Mouse (Mus musculus): ENCODE results near the gene Sspn. TPM values are rescaled to one million over a fixed set of nuclear protein-coding genes. Genes with fewer than 3 reads are reported as not detected.
A peak's percentile ranks its signal among the peaks of the same experiment; 100 is the strongest.

Gene Sspn
- polyA plus RNA-seq, 1 experiment from 2014 or later: 15.8 TPM

- peaks cover 21% of the 10 kb centered on the region for H3K4me1 ChIP-seq
Measured at GRCm38 (mm10) chr6:145958070-145958469, 26.6 kb downstream of the Sspn start.

GRCm38 (mm10) chr6:145961047-145961446 is 29.6 kb downstream of the Sspn start:
- Histone ChIP-seq H3K9me3 (replicated peaks) (no peaks in the 10 kb centered on the region), H3K36me3 (no peaks in the 10 kb centered on the region), H3K4me1 (peaks cover 14% of the 10 kb centered on the region), H3K27me3 (no peaks in the 10 kb centered on the region), H3K4me2 (replicated peaks) (no peak overlapping the region), H3K27ac (replicated peaks) (no peak overlapping the region), H3K4me3 (replicated peaks) (no peak overlapping the region), H3K9ac (no peak overlapping the region)
- no peak for ATAC-seq (ENCODE audit: insufficient number of reproducible peaks, low FRiP score, low TSS enrichment, low read depth)
- 56% methylated on average over 8 of the region's 8 CpGs for WGBS

More at GRCm38 (mm10) chr6:145958070-145958469, 26.6 kb downstream of the Sspn start:
- ATAC-seq (ENCODE audit: insufficient number of reproducible peaks, low FRiP score, low TSS enrichment, low read depth): peak; percentile 61; the same call in 1 of the 2 replicates
- Histone ChIP-seq H3K9me3 (replicated peaks) (no peaks in the 10 kb centered on the region), H3K27ac (replicated peaks) (no peak overlapping the region), H3K4me2 (replicated peaks) (no peak overlapping the region), H3K4me3 (replicated peaks) (no peak overlapping the region), H3K9ac (no peak overlapping the region), H3K36me3 (no peaks in the 10 kb centered on the region), H3K27me3 (no peaks in the 10 kb centered on the region)
- WGBS: 15% methylated on average over 5 of the region's 5 CpGs

DNA sequence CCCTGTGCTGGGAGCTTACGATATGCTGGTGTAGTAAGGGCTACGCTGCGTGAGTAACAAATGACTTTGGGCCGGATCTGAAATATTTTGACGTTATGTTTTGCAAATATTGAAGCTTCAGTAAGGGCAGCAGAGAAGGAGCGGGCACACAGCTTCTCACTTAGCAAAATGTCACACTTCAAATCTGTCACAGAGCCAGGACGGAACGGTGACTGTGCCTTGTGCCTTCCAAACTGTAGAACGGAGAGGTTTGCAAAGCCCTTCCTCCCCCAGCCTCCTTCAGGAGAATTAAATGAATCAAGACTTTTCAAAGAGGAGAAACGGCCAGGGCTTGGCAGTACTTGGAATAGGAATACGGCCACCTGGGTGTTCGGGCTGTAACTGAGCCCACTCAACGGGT is 32.5 kb downstream of the Sspn start:
- Histone ChIP-seq H3K9ac (no peak overlapping the region), H3K4me1 (peaks cover 14% of the 10 kb centered on the region; the same call in 1 of the 2 replicates), H3K4me2 (replicated peaks) (no peak overlapping the region), H3K27ac (replicated peaks) (no peak overlapping the region), H3K4me3 (replicated peaks) (no peak overlapping the region), H3K27me3 (no peaks in the 10 kb centered on the region), H3K36me3 (no peaks in the 10 kb centered on the region), H3K9me3 (replicated peaks) (no peaks in the 10 kb centered on the region)
- ATAC-seq (ENCODE audit: insufficient number of reproducible peaks, low FRiP score, low TSS enrichment, low read depth): no peak
- WGBS: 78% methylated on average over 13 of the region's 13 CpGs

DNA sequence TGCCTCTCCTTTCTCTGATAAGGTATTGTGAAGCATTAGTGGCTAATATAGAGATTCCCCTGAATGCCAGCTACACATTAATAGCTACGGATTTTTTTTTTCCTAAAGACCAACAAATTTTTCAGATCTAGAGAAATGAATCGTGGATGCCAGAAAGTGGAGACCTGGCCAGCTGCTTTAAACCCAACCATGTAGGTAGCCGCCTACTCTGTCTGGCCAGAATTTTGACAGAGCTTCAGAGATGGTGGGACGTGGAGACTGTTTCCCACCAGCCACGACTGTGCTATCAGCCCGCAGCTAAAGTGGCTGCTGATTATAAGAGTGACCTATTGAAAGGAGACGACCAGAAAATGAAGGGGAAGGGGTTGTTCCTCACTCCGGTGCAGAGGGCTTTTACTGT is 36.3 kb downstream of the Sspn start:
- 60% methylated on average over 8 of the region's 8 CpGs for WGBS
- peak overlapping the region; percentile 55; the same call in 1 of the 2 replicates for H3K27ac ChIP-seq (replicated peaks)
- no peaks in the 10 kb centered on the region for H3K36me3 ChIP-seq
- no peaks in the 10 kb centered on the region for H3K27me3 ChIP-seq
- H3K4me2 ChIP-seq (replicated peaks): no peak overlapping the region
- ATAC-seq (ENCODE audit: insufficient number of reproducible peaks, low FRiP score, low TSS enrichment, low read depth): no peak
- no peak overlapping the region for H3K9ac ChIP-seq
- H3K4me1 ChIP-seq: peaks cover 14% of the 10 kb centered on the region; the same call in 1 of the 2 replicates
- no peaks in the 10 kb centered on the region for H3K9me3 ChIP-seq (replicated peaks)
- no peak overlapping the region for H3K4me3 ChIP-seq (replicated peaks)

DNA sequence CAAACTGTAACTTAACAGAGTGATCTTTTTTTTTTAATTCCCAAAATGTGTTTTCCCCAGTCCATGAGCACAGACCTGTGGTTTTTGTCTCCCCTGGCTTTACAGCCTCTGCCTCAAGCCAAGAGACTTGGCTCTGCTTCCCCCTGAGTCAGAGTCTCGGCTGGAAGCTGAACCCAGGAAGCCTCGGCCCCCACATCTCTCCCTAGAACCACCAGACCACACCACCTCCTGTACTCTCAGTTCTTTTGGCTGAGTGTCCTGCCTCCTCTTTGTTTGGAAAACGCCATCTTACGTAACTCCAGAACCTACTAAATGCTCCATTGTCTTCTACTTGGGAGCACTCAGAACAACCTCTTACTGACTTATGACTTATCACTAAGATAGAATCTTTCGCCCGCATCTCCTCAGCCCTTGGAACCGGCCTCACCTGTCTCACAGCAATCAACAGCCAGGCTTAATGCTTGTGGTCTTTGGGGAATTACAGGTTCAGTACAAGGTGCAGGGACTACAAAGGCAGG is 36.9 kb downstream of the Sspn start:
- Histone ChIP-seq H3K9me3 (replicated peaks) (no peaks in the 10 kb centered on the region), H3K27me3 (no peaks in the 10 kb centered on the region), H3K4me1 (peaks cover 14% of the 10 kb centered on the region; the same call in 1 of the 2 replicates), H3K27ac (replicated peaks) (peak overlapping the region; percentile 55), H3K36me3 (no peaks in the 10 kb centered on the region), H3K4me3 (replicated peaks) (no peak overlapping the region), H3K4me2 (replicated peaks) (no peak overlapping the region), H3K9ac (no peak overlapping the region)
- ATAC-seq (ENCODE audit: insufficient number of reproducible peaks, low FRiP score, low TSS enrichment, low read depth): peak; percentile 74; the same call in 1 of the 2 replicates
- 47% methylated on average over 7 of the region's 7 CpGs for WGBS

DNA sequence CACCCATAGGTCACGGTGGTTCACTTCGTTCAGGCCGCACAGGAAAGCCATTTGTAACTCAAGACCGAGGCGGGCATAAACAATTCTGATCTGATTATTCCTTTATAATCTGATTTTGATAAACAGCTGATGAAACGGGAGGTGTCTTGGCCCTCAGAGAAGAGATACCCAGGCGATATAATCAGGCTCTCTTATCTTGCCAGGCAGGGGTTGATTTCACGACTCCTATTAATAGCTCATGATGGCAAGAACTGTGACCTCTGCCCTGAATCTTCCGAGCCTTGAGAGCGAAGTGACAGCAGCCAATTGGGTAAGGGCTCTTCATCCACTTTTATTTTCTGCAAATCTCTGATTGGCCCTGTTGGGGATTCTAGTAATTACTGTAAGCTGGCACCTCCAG is 37.4 kb downstream of the Sspn start:
- 44% methylated on average over 10 of the region's 10 CpGs for WGBS
- Histone ChIP-seq H3K9ac (no peak overlapping the region), H3K4me3 (replicated peaks) (no peak overlapping the region), H3K36me3 (no peaks in the 10 kb centered on the region), H3K27me3 (no peaks in the 10 kb centered on the region), H3K9me3 (replicated peaks) (no peaks in the 10 kb centered on the region), H3K4me2 (replicated peaks) (no peak overlapping the region), H3K27ac (replicated peaks) (peak overlapping the region; percentile 55; the same call in 1 of the 2 replicates), H3K4me1 (peaks cover 14% of the 10 kb centered on the region; the same call in 1 of the 2 replicates)
- no peak for ATAC-seq (ENCODE audit: insufficient number of reproducible peaks, low FRiP score, low TSS enrichment, low read depth)

DNA sequence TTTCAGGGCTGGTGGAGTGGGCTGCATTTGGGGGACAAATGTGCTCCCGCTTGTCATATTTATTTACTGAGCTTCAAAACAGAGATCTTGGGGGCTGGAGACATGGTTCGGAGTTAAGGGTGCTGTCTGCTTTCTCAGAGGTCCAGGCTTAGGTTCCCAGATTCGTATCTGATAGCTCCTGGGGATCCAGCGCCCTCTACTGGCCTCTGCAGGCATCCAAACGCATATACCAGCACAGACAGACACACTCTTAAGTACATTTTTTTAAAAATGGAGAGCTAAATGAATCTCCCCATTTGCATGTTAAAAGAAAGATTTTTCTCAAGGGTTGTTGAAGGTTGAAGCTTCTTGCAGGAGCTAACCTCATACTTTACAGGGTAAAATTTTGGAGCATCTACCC is 38.1 kb downstream of the Sspn start:
- no peak for ATAC-seq (ENCODE audit: insufficient number of reproducible peaks, low FRiP score, low TSS enrichment, low read depth)
- no peak overlapping the region for H3K4me2 ChIP-seq (replicated peaks)
- H3K4me1 ChIP-seq: peaks cover 14% of the 10 kb centered on the region; the same call in 1 of the 2 replicates
- no peak overlapping the region for H3K9ac ChIP-seq
- H3K36me3 ChIP-seq: no peaks in the 10 kb centered on the region
- H3K27me3 ChIP-seq: no peaks in the 10 kb centered on the region
- no peak overlapping the region for H3K4me3 ChIP-seq (replicated peaks)
- H3K9me3 ChIP-seq (replicated peaks): no peaks in the 10 kb centered on the region
- no peak overlapping the region for H3K27ac ChIP-seq (replicated peaks)
- 76% methylated on average over 5 of the region's 5 CpGs for WGBS

GRCm38 (mm10) chr6:145972107-145972506 is 40.7 kb downstream of the Sspn start:
- no peak for ATAC-seq (ENCODE audit: insufficient number of reproducible peaks, low FRiP score, low TSS enrichment, low read depth)
- 88% methylated on average over 4 of the region's 4 CpGs for WGBS
- Histone ChIP-seq H3K4me3 (replicated peaks) (no peak overlapping the region), H3K9ac (no peak overlapping the region), H3K36me3 (no peaks in the 10 kb centered on the region), H3K27ac (replicated peaks) (no peak overlapping the region), H3K4me1 (peaks cover 14% of the 10 kb centered on the region; the same call in 1 of the 2 replicates), H3K9me3 (replicated peaks) (no peaks in the 10 kb centered on the region), H3K4me2 (replicated peaks) (no peak overlapping the region), H3K27me3 (no peaks in the 10 kb centered on the region)

DNA sequence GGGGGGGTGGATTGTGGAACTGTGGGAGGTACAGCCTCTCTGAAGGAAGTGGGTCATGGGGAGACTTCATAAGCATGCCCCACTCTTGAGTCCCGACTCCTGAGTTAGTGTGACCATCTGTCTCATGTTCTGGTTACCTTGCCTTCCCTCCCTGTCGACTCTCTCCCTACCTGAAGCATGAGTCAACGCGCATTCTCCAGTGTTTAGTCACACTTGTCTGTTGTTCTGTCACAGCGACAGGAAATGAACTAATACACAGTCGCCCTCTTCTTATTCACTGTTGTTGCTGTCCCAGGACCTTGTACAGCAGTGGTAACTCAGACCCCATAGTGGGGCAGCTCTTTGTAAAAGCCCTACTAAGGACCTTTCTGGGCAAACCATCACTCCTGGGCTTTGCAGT is 41.4 kb downstream of the Sspn start:
- Histone ChIP-seq H3K4me1 (peaks cover 14% of the 10 kb centered on the region; the same call in 1 of the 2 replicates), H3K4me2 (replicated peaks) (no peak overlapping the region), H3K4me3 (replicated peaks) (no peak overlapping the region), H3K27me3 (no peaks in the 10 kb centered on the region), H3K9me3 (replicated peaks) (no peaks in the 10 kb centered on the region), H3K36me3 (no peaks in the 10 kb centered on the region), H3K9ac (no peak overlapping the region), H3K27ac (replicated peaks) (no peak overlapping the region)
- 77% methylated on average over 6 of the region's 6 CpGs for WGBS
- ATAC-seq (ENCODE audit: insufficient number of reproducible peaks, low FRiP score, low TSS enrichment, low read depth): no peak

- Histone ChIP-seq H3K9ac (no peak overlapping the region), H3K4me1 (peaks cover 8% of the 10 kb centered on the region; the same call in 1 of the 2 replicates), H3K36me3 (no peaks in the 10 kb centered on the region), H3K9me3 (replicated peaks) (no peaks in the 10 kb centered on the region), H3K27me3 (no peaks in the 10 kb centered on the region), H3K4me2 (replicated peaks) (no peak overlapping the region), H3K27ac (replicated peaks) (no peak overlapping the region), H3K4me3 (replicated peaks) (no peak overlapping the region)
- ATAC-seq (ENCODE audit: insufficient number of reproducible peaks, low FRiP score, low TSS enrichment, low read depth): no peak
- WGBS: 59% methylated on average over 5 of the region's 5 CpGs
Measured at GRCm38 (mm10) chr6:145973356-145973755, 41.9 kb downstream of the Sspn start.

DNA sequence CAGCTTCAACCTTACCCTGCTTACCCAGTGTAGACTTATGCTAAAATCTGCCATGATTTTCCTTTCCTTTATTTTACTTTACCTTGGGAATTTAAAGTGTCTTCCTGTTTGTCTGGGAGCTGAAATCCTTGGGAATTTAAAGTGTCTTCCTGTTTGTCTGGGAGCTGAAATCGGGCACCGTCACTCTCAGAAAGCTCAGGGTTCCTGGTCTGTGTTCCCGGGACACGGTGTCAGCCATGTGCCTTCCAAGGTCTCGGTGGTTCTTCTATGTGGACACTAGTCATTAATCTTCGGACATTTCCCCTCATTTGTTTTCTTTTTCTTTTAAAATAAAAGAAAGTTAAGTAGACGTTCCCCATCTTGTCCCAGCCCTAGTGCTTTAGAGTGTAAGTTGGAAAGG is 43.3 kb downstream of the Sspn start:
- whole genome bisulfite sequencing: 74% methylated on average over 7 of the region's 7 CpGs

GRCm38 (mm10) chr6:145977344-145977743 is 45.9 kb downstream of the Sspn start:
- H3K27ac ChIP-seq (replicated peaks): no peak overlapping the region
- no peak overlapping the region for H3K4me3 ChIP-seq (replicated peaks)
- H3K36me3 ChIP-seq: no peaks in the 10 kb centered on the region
- 73% methylated on average over 3 of the region's 3 CpGs for WGBS
- H3K4me2 ChIP-seq (replicated peaks): no peak overlapping the region
- H3K9ac ChIP-seq: no peak overlapping the region
- H3K4me1 ChIP-seq: no peaks in the 10 kb centered on the region
- ATAC-seq (ENCODE audit: insufficient number of reproducible peaks, low FRiP score, low TSS enrichment, low read depth): no peak
- H3K9me3 ChIP-seq (replicated peaks): no peaks in the 10 kb centered on the region
- no peaks in the 10 kb centered on the region for H3K27me3 ChIP-seq

More for the DNA sequence above, 43.3 kb downstream of the Sspn start:
- no peak for ATAC-seq (ENCODE audit: insufficient number of reproducible peaks, low FRiP score, low TSS enrichment, low read depth)
- Histone ChIP-seq H3K9ac (no peak overlapping the region), H3K4me1 (no peaks in the 10 kb centered on the region), H3K4me2 (replicated peaks) (no peak overlapping the region), H3K4me3 (replicated peaks) (no peak overlapping the region), H3K27ac (replicated peaks) (no peak overlapping the region), H3K36me3 (no peaks in the 10 kb centered on the region), H3K27me3 (no peaks in the 10 kb centered on the region), H3K9me3 (replicated peaks) (no peaks in the 10 kb centered on the region)
